Mouse (Mus musculus): ENCODE results near the gene Ltb4r1. TPM values are rescaled to one million over a fixed set of nuclear protein-coding genes. Genes with fewer than 3 reads are reported as not detected.
"Not testable (repeated sequence)": the region's sequence is repeated elsewhere in the genome, so short reads cannot be mapped to it uniquely, and the experiment has no call there.

Gene Ltb4r1
- polyA plus RNA-seq, 1 experiment from 2014 or later, result not detected

DNA sequence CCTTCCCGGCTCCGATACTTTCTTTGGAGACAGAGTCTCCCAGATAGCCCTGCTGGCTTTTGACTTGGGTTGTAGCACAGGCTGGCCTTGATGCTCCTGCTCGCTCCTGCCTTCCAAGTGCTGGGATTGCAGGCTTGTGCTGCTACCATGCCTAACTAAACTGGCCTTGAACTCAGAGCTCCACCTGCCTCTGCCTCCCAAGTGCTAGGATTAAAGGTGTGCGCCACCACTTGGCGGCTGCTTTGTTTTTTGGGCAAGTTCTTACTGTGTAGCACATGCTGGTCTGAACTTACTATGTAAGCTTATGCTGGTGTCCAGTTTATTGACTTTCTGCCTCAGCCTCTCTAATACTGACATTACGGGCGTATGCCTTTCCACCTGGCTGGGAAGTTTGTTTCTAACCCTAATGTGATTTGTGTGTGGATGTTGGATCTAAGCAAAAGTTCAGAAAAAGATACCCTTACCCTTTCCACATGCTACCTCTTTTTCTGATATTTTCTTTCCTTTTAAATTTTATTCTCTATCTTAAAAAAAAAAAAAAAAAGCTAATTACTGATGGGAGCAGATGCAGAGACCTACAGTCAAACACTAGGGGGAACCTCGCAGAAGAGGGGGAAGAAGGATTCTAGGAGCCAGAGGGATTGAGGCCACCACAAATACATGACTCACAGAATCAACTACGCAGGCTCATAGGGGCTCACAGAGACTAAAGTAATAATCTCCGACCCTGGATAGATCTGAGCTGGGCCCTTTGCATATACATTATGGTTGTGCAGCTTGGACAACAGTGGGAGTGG, 18.5 kb upstream of the Ltb4r1 start:
- Histone ChIP-seq H3K9me3 (replicated peaks) (no peaks in the 10 kb centered on the region), H3K27me3 (no peaks in the 10 kb centered on the region)

DNA sequence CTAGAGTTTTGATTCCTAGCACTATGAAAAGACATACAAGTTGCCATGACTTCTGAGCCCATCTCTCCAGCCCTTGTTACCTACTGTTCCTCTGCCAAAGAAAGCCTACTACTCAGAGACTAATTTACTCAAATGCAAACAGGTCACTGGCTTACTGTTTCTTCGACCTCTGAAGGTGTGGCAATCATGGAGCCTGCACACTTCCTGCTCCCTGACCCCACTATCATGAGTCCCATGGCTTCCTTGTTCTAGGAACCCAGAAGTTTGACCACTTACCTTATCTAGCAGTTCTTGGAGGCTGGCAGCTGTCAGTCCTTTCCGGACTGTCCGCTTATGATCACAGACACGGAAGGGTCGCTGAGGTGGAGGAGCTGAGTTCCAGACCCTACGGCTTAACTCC, 8.2 kb upstream of the Ltb4r1 start:
- 86% methylated on average over 6 of the region's 6 CpGs for WGBS
- ATAC-seq, result no peak
- Histone ChIP-seq H3K4me1 (peaks cover 9% of the 10 kb centered on the region), H3K9me3 (replicated peaks) (no peaks in the 10 kb centered on the region), H3K36me3 (ENCODE audit: poor library complexity, severe bottlenecking) (peaks cover 44% of the 10 kb centered on the region), H3K4me2 (no peak overlapping the region), H3K4me3 (no peak overlapping the region), H3K9ac (no peak overlapping the region), H3K27me3 (peaks cover 20% of the 10 kb centered on the region), H3K27ac (no peak overlapping the region)

More for the DNA sequence above, 18.5 kb upstream of the Ltb4r1 start:
- 89% methylated on average over 10 of the region's 10 CpGs for WGBS
- Histone ChIP-seq H3K36me3 (ENCODE audit: poor library complexity, severe bottlenecking) (peaks cover 31% of the 10 kb centered on the region), H3K9ac (no peak overlapping the region), H3K4me1 (peaks cover 38% of the 10 kb centered on the region), H3K4me3 (peak overlapping the region; percentile 83), H3K27ac (no peak overlapping the region), H3K4me2 (peak overlapping the region; percentile 98)
- no peak for ATAC-seq

DNA sequence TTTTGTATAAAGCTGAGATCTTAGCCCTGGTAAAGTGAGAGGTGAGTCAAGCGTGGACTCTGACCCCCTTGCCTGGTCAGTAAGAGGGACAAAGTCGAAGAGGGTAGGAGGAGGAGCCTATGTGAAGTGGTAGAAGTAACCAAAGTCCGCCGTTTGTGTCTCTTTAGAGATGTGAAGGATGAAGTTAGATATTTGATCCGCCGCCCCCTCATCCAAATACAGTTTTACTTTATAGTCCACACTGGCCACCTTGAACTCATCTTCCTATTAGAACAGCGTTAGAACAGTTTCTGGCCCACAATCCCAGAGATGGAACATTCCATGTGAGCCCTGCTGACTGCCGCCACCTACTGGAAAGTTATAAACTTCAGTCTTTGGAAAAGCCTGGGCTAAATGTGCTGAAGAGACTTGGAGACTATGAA, 7.4 kb upstream of the Ltb4r1 start, which contains the start of gene Cideb:
Gene Cideb (minus strand): TSS at position 96 of the 422 bp plus-strand sequence.
- H3K4me2 ChIP-seq, result no peak within 1 kb of the TSS

DNA sequence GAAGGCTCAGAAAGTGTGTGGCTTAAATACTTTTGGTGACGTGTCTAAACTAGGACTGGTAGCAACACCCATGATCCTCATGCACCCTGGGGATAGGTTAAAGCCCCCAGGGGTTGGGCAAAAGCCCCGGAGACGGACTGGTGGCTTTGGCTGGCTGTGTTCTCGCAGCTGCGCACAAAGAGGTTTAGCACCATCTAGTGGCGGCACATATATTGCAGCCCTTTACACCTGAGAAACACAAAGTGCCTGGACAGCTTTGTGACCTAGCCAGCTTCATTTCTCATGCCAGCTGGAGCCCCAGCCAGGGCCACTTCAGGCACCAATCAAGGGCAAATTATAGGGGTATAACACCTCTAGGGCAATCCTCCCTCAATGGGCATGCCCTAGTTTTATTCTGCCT, 5.6 kb upstream of the Ltb4r1 start:
- Histone ChIP-seq H3K4me2 (peak overlapping the region; percentile 40), H3K27me3 (peaks cover 44% of the 10 kb centered on the region), H3K36me3 (ENCODE audit: poor library complexity, severe bottlenecking) (peaks cover 18% of the 10 kb centered on the region)
- not testable (repeated sequence) for H3K9ac ChIP-seq; H3K9me3 ChIP-seq (replicated peaks); ATAC-seq; H3K4me1 ChIP-seq; H3K27ac ChIP-seq; H3K4me3 ChIP-seq
- 2% methylated on average over 6 of the region's 6 CpGs for WGBS

More for the DNA sequence above, 7.4 kb upstream of the Ltb4r1 start, which contains the start of gene Cideb:
- Histone ChIP-seq H3K9me3 (replicated peaks) (no peaks in the 10 kb centered on the region), H3K9ac (no peak within 1 kb of the TSS), H3K4me3 (no peak within 1 kb of the TSS), H3K4me1 (peaks cover 9% of the 10 kb centered on the region), H3K27me3 (peaks cover 28% of the 10 kb centered on the region), H3K27ac (no peak within 1 kb of the TSS), H3K36me3 (ENCODE audit: poor library complexity, severe bottlenecking) (peaks cover 36% of the 10 kb centered on the region)
- ATAC-seq, result no peak; the same call in 1 of the 2 replicates
- WGBS, result 17% methylated on average over 8 of the region's 8 CpGs

DNA sequence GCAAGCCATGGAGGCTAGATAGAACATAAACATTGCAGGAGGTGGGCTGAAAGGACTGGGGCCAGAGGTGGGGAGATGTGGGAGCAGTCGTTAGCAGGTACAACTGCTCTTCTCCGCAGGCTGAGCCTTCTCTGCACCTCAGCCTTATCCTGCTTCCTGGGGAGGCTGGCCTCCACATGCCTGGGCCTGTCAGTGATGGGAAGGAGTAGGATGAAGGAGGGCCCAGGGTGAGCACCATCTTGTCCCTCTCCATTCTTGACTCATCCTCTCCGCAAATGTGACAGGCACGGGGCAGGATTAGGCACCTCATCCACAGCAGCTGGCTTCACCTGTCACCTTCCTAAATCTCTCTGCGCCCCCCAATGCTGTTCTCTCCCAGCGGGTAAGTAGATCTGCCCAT, 4.6 kb upstream of the Ltb4r1 start, which contains the start of gene Ltb4r2:
Gene Ltb4r2 (plus strand): TSS at position 266 of the 400 bp plus-strand sequence.
- WGBS, result 72% methylated on average over 6 of the region's 6 CpGs
- Histone ChIP-seq H3K4me2 (peak within 1 kb of the TSS; percentile 87), H3K4me1 (peaks cover 9% of the 10 kb centered on the region), H3K4me3 (peak within 1 kb of the TSS; percentile 53), H3K9ac (peak within 1 kb of the TSS; percentile 77), H3K36me3 (ENCODE audit: poor library complexity, severe bottlenecking) (peaks cover 8% of the 10 kb centered on the region), H3K9me3 (replicated peaks) (no peaks in the 10 kb centered on the region), H3K27me3 (peaks cover 55% of the 10 kb centered on the region), H3K27ac (peak within 1 kb of the TSS; percentile 8; the same call in 1 of the 2 replicates)
- no peak for ATAC-seq

DNA sequence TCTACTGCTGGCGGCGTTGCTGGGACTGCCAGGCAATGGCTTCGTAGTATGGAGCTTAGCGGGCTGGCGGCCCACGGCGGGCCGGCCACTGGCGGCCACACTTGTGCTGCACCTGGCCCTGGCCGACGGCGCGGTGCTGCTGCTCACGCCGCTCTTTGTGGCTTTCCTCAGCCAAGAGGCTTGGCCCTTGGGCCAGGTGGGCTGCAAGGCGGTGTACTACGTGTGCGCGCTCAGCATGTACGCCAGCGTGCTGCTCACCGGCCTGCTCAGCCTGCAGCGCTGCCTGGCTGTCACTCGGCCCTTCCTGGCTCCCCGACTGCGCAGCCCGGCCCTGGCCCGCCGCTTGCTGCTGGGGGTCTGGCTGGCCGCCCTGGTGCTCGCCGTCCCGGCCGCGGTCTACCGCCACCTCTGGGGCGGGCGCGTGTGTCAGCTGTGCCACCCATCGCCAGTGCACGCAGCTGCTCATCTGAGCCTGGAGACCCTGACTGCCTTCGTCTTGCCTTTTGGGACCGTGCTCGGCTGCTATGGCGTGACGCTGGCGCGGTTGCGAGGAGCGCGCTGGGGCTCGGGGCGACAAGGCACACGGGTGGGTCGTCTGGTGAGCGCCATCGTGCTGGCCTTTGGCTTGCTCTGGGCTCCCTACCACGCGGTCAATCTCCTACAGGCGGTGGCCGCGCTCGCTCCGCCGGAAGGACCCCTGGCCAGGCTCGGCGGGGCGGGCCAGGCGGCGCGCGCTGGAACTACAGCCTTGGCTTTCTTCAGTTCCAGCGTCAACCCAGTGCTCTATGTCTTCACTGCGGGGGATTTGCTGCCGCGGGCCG, 3.6 kb upstream of the Ltb4r1 start:
- H3K9ac ChIP-seq, result peak overlapping the region; percentile 77
- peaks cover 9% of the 10 kb centered on the region for H3K4me1 ChIP-seq
- no peaks in the 10 kb centered on the region for H3K9me3 ChIP-seq (replicated peaks)
- peak overlapping the region; percentile 87 for H3K4me2 ChIP-seq
- peak overlapping the region; percentile 53 for H3K4me3 ChIP-seq
- WGBS, result under 1% methylated on average over 75 of the region's 77 CpGs
- peak; percentile 77 for ATAC-seq
- H3K27ac ChIP-seq, result peak overlapping the region; percentile 8; the same call in 1 of the 2 replicates
- H3K36me3 ChIP-seq (ENCODE audit: poor library complexity, severe bottlenecking), result no peaks in the 10 kb centered on the region
- H3K27me3 ChIP-seq, result peaks cover 63% of the 10 kb centered on the region

DNA sequence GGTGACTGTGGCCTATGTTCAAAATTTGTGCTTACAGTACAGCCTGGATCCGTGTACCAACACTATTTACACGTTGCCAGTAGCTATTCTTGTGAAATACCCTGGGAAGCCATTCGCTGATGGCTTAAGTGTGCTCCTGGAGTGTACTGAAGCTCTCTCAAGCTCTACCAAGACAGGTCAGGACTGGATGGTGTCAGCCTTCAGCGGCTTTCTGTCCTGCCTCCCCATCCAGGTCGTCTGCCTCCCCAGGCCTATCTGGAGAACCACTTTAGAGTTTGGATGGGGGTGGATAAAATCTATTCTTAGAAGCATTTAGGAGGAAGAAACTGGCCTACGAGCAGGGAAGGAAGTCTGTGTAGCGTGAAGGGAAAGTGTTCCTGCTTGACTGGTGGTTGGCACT, 2.6 kb upstream of the Ltb4r1 start:
- no peak overlapping the region for H3K4me3 ChIP-seq
- peaks cover 14% of the 10 kb centered on the region for H3K4me1 ChIP-seq
- H3K9ac ChIP-seq, result no peak overlapping the region
- H3K36me3 ChIP-seq (ENCODE audit: poor library complexity, severe bottlenecking), result no peaks in the 10 kb centered on the region
- H3K4me2 ChIP-seq, result no peak overlapping the region
- peaks cover 72% of the 10 kb centered on the region for H3K27me3 ChIP-seq
- WGBS, result 63% methylated on average over 7 of the region's 7 CpGs
- no peak for ATAC-seq
- H3K9me3 ChIP-seq (replicated peaks), result no peaks in the 10 kb centered on the region
- H3K27ac ChIP-seq, result no peak overlapping the region

DNA sequence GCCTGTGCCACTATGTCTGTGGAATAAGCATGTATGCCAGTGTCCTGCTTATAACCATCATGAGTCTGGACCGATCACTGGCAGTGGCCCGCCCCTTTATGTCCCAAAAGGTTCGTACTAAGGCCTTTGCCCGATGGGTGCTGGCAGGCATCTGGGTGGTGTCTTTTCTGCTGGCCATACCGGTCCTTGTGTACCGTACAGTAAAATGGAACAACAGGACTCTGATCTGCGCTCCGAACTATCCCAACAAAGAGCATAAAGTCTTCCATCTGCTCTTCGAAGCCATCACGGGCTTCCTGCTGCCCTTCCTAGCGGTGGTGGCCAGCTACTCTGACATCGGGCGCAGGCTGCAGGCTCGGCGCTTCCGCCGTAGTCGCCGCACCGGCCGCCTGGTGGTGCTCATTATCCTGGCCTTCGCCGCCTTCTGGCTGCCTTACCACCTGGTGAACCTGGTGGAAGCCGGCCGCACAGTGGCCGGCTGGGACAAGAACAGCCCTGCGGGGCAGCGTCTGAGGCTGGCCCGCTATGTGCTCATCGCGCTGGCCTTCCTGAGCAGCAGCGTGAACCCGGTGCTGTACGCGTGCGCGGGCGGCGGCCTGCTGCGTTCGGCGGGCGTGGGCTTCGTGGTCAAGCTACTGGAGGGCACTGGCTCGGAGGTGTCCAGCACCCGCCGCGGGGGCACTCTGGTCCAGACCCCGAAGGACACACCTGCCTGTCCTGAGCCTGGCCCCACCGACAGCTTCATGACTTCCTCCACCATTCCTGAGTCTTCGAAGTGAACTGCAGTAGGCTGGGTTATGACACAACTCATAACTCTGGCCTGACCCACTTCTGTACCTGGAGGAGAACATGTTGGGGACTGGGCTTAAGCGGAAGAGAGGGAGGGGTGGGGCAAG, 2.0 kb downstream of the Ltb4r1 start:
- Histone ChIP-seq H3K36me3 (ENCODE audit: poor library complexity, severe bottlenecking) (no peaks in the 10 kb centered on the region), H3K4me2 (peak overlapping the region; percentile 86), H3K27ac (no peak overlapping the region), H3K4me3 (peak overlapping the region; percentile 47), H3K9ac (peak overlapping the region; percentile 71), H3K4me1 (peaks cover 7% of the 10 kb centered on the region; the same call in 1 of the 2 replicates), H3K9me3 (replicated peaks) (no peaks in the 10 kb centered on the region), H3K27me3 (peaks cover 73% of the 10 kb centered on the region)
- peak; percentile 62; the same call in 1 of the 2 replicates for ATAC-seq
- 11% methylated on average over 52 of the region's 52 CpGs for WGBS

DNA sequence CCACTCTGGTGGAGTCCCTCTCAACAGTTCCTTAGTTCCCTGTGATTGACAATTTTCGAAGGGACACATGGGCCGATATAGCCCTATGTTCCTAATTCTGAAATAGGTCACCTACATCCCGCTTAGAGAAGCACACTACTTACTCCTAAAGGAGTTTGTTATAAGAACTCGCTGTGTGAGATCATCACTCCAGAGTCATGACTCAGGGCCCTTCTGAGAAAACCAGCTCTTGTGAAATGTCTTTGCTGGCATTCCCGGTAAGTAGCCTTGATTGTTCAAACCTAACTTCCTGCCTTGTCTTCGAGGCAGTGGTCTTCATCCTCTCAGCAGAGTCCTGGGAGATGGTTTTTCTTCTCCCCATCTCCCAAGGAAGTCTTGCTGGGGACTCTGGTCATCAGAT, 2.8 kb downstream of the Ltb4r1 start:
- Histone ChIP-seq H3K4me2 (no peak overlapping the region), H3K4me3 (no peak overlapping the region), H3K9me3 (replicated peaks) (no peaks in the 10 kb centered on the region), H3K9ac (no peak overlapping the region), H3K27ac (no peak overlapping the region), H3K27me3 (peaks cover 71% of the 10 kb centered on the region), H3K4me1 (peaks cover 7% of the 10 kb centered on the region; the same call in 1 of the 2 replicates), H3K36me3 (ENCODE audit: poor library complexity, severe bottlenecking) (no peaks in the 10 kb centered on the region)
- ATAC-seq, result no peak
- 87% methylated on average over 6 of the region's 6 CpGs for WGBS

DNA sequence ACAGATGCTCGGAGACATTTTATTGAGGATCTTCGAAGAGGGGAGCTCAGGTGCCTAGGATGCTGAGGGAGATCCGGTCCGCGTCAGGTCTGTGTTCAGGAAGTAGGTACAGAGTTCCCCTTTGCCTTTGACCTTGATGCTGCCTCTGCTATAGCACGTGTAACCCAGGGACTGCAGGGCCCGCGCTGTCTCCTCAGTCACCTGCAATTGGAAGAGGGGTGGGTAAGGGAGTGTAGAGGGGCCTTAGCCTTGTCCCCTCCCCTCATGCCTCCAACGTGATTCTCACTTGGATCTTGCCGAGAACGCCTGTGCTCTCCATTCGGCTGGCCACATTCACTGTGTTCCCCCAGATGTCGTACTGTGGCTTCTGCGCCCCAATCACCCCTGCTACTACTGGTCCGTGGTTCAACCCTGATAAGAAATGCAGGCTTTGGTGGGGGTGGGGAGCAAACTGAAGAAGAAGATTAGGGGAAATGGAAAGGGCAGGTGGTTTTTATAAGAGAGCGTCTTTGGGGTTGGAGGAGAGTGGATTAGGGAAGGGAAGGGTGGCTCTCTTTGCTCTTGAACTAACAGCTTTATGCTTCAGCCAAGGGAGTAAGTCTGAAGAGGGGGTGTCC, 3.4 kb downstream of the Ltb4r1 start:
- ATAC-seq, result no peak
- Histone ChIP-seq H3K4me2 (no peak overlapping the region), H3K4me1 (peaks cover 7% of the 10 kb centered on the region; the same call in 1 of the 2 replicates), H3K27ac (no peak overlapping the region), H3K36me3 (ENCODE audit: poor library complexity, severe bottlenecking) (no peaks in the 10 kb centered on the region), H3K4me3 (no peak overlapping the region), H3K9ac (no peak overlapping the region), H3K9me3 (replicated peaks) (no peaks in the 10 kb centered on the region), H3K27me3 (peaks cover 71% of the 10 kb centered on the region)
- 75% methylated on average over 16 of the region's 16 CpGs for WGBS

DNA sequence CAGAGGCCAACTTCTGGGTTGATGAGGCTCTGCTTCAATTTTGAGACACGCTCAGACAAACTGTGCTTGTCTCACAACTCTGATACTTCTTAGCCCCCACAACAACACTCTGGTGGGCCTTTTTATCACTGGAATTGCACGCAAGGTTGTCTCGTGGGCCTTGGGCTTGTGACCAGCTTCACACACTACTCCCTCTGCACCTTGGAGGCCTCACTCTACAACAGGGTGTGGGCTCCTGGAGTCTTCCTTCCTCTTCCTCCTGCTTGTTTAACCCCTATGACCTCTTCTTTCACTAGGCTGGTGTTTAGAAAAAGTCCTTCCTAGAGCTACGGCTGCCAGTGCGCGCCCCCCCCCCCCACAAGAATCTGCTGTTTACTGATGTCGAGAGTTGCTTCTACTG, 10.9 kb downstream of the Ltb4r1 start:
- ATAC-seq, result no peak
- no peak overlapping the region for H3K27ac ChIP-seq

More for the DNA sequence above, 10.9 kb downstream of the Ltb4r1 start:
- Histone ChIP-seq H3K9ac (no peak overlapping the region), H3K4me2 (no peak overlapping the region), H3K9me3 (replicated peaks) (no peaks in the 10 kb centered on the region), H3K4me3 (no peak overlapping the region), H3K27me3 (peaks cover 40% of the 10 kb centered on the region), H3K36me3 (ENCODE audit: poor library complexity, severe bottlenecking) (no peaks in the 10 kb centered on the region), H3K4me1 (peaks cover 4% of the 10 kb centered on the region; the same call in 1 of the 2 replicates)
- 76% methylated on average over 7 of the region's 7 CpGs for WGBS
